ENCODE assay signal across 2 mouse cellular contexts in the genomic region with DNA sequence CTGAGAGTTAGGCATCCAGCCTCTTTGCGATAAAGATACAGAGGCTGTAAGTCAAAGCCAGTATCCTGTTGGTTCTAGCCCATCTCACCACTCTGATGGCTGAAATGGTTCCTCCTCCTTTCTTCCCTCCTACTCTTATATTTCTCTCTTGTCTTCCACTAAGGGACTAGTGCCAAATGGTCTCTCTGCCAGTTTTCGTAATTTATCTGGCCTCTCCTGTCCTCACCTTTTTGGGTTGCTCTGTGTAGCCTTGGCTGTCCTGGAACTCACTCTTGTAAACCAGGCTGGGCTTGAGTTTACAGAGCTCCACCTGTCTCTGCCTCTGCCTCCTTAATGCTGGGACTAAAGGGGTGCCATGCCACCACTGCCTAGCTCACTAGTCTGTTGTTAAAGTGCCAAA. TPM values are rescaled to one million over a fixed set of nuclear protein-coding genes. Genes with fewer than 3 reads are reported as not detected.
"Had no signal": no experiment of that assay in that cellular context is flagged by ENCODE, and none has a peak within 500 bp of the region (broad histone marks: within the 10 kb centered on the region; RNA-seq: fewer than 3 reads in every experiment).

No protein-coding gene starts in this region.

RNA-seq across cellular contexts. Expression of gene Creb3l4, which starts 9.3 kb away (rescaled TPM):
- total RNA-seq: monocyte, adult 5-6 weeks; neutrophil, adult 5-6 weeks had no signal
